Mouse (Mus musculus): ENCODE data around the gene Ltb. TPM values are rescaled to one million over a fixed set of nuclear protein-coding genes. Genes with fewer than 3 reads are reported as not detected.

Ltb gene
- total RNA-seq (2021): under 1 TPM; 0.76 to 0.77 TPM
- long read RNA-seq, experiment 1: 0 reads
- long read RNA-seq, experiment 2: 0 reads

- TF ChIP-seq CTCF (conservative IDR thresholded peaks at IDR 0.05): no peak
- no peak within 1 kb of the TSS for H3K27ac ChIP-seq
- DNase-seq (ENCODE audit: low spot score in 2 of 2): no peak
- no peak within 1 kb of the TSS for H3K4me3 ChIP-seq
Observed at GRCm38 (mm10) chr17:35193881-35194843, at the start of gene Ltb. Ltb (plus strand) TSS chr17:35194439.

- no peak for DNase-seq (ENCODE audit: low spot score in 2 of 2)
- no peak for TF ChIP-seq CTCF (conservative IDR thresholded peaks at IDR 0.05)
- H3K4me3 ChIP-seq: no peak overlapping the region
- no peak overlapping the region for H3K27ac ChIP-seq
Observed at GRCm38 (mm10) chr17:35146139-35146538, 48.1 kb upstream of the Ltb start.

- Histone ChIP-seq H3K4me3 (no peak overlapping the region), H3K27ac (no peak overlapping the region)
- no peak for DNase-seq (ENCODE audit: low spot score in 2 of 2)
- TF ChIP-seq CTCF (conservative IDR thresholded peaks at IDR 0.05): no peak
Observed at GRCm38 (mm10) chr17:35147348-35147747, 46.9 kb upstream of the Ltb start.

- Histone ChIP-seq H3K27ac (no peak overlapping the region; the same call in 1 of the 2 replicates), H3K4me3 (no peak overlapping the region)
- TF ChIP-seq CTCF (conservative IDR thresholded peaks at IDR 0.05): no peak
- DNase-seq (ENCODE audit: low spot score in 2 of 2): no peak
Observed at GRCm38 (mm10) chr17:35147922-35148639, 46.2 kb upstream of the Ltb start.

- DNase-seq (ENCODE audit: low spot score in 2 of 2): no peak
- no peak for TF ChIP-seq CTCF (conservative IDR thresholded peaks at IDR 0.05)
- Histone ChIP-seq H3K4me3 (no peak overlapping the region), H3K27ac (no peak overlapping the region)
Observed at GRCm38 (mm10) chr17:35152121-35152520, 42.1 kb upstream of the Ltb start.

- Histone ChIP-seq H3K4me3 (no peak overlapping the region), H3K27ac (no peak overlapping the region)
- no peak for TF ChIP-seq CTCF (conservative IDR thresholded peaks at IDR 0.05)
- DNase-seq (ENCODE audit: low spot score in 2 of 2): no peak
Observed at GRCm38 (mm10) chr17:35153077-35153476, 41.2 kb upstream of the Ltb start.

GRCm38 (mm10) chr17:35153931-35154330 lies 40.3 kb upstream of the Ltb start:
- no peak for TF ChIP-seq CTCF (conservative IDR thresholded peaks at IDR 0.05)
- no peak for DNase-seq (ENCODE audit: low spot score in 2 of 2)
- no peak overlapping the region for H3K27ac ChIP-seq
- H3K4me3 ChIP-seq: no peak overlapping the region

- Histone ChIP-seq H3K27ac (no peak overlapping the region), H3K4me3 (no peak overlapping the region)
- DNase-seq (ENCODE audit: low spot score in 2 of 2): no peak
- no peak for TF ChIP-seq CTCF (conservative IDR thresholded peaks at IDR 0.05)
Observed at GRCm38 (mm10) chr17:35154616-35155015, 39.6 kb upstream of the Ltb start.

- TF ChIP-seq CTCF (conservative IDR thresholded peaks at IDR 0.05): no peak
- Histone ChIP-seq H3K27ac (no peak overlapping the region), H3K4me3 (no peak overlapping the region)
- no peak for DNase-seq (ENCODE audit: low spot score in 2 of 2)
Observed at GRCm38 (mm10) chr17:35155451-35155850, 38.8 kb upstream of the Ltb start.

- H3K4me3 ChIP-seq: no peak overlapping the region
- TF ChIP-seq CTCF (conservative IDR thresholded peaks at IDR 0.05): no peak
- no peak overlapping the region for H3K27ac ChIP-seq
- no peak for DNase-seq (ENCODE audit: low spot score in 2 of 2)
Observed at GRCm38 (mm10) chr17:35156461-35157200, 37.6 kb upstream of the Ltb start.

GRCm38 (mm10) chr17:35157254-35157653 lies 37.0 kb upstream of the Ltb start:
- no peak for TF ChIP-seq CTCF (conservative IDR thresholded peaks at IDR 0.05)
- Histone ChIP-seq H3K4me3 (no peak overlapping the region), H3K27ac (no peak overlapping the region)
- no peak for DNase-seq (ENCODE audit: low spot score in 2 of 2)

GRCm38 (mm10) chr17:35157661-35158175 lies 36.5 kb upstream of the Ltb start:
- no peak for TF ChIP-seq CTCF (conservative IDR thresholded peaks at IDR 0.05)
- no peak overlapping the region for H3K4me3 ChIP-seq
- DNase-seq (ENCODE audit: low spot score in 2 of 2): no peak
- no peak overlapping the region for H3K27ac ChIP-seq

Data from layer of hippocampus, adult 2 months (tissue).